Mouse (Mus musculus) MEL (cell line): ENCODE measurements around the gene Paqr9. TPM values are rescaled to one million over a fixed set of nuclear protein-coding genes. Genes with fewer than 3 reads are reported as not detected.
A peak's percentile ranks its signal among the peaks of the same experiment; 100 is the strongest.

ENCODE experiments used
- DNase-seq: peaks from one replicate; pipeline ENCODE4 v3.0.0; 2011; ENCODE audit warnings: low read depth, low spot score
- H3K27ac ChIP-seq: 2 replicates; pipeline ENCODE4 v1.5.1; 2012; ENCODE audit warnings: low read depth, mild to moderate bottlenecking, control low read depth, low read length, moderate library complexity; ENCODE audit not compliant: control insufficient read depth
- H3K27me3 ChIP-seq, 2 experiments: fragments of 150-350 bp in 1 of 2; sonication (generic) in 1 of 2; 2 replicates each; pipeline ENCODE4 v1.6.1; 2012; ENCODE audit warnings: low read length in 2 of 2, mild to moderate bottlenecking in 2 of 2, improper control_type of control experiment in 1 of 2, moderate library complexity in 1 of 2; ENCODE audit not compliant: insufficient read depth in 2 of 2, control insufficient read depth in 1 of 2
- H3K36me3 ChIP-seq, 2 experiments: 2 replicates each; pipeline ENCODE4 v1.6.1; 2012 to 2014; ENCODE audit warnings: low read length in 2 of 2, improper control_type of control experiment in 1 of 2, inconsistent platforms in 1 of 2, mild to moderate bottlenecking in 1 of 2; ENCODE audit not compliant: insufficient read depth in 2 of 2, control insufficient read depth in 1 of 2
- H3K4me1 ChIP-seq, 2 experiments: fragments of 150-350 bp in 1 of 2; sonication (generic) in 1 of 2; 2 replicates each; pipeline ENCODE4 v1.6.1; 2012; ENCODE audit warnings: low read length in 2 of 2, improper control_type of control experiment in 1 of 2, mild to moderate bottlenecking in 1 of 2; ENCODE audit not compliant: insufficient read depth in 2 of 2, control insufficient read depth in 1 of 2
- H3K4me3 ChIP-seq, 2 experiments: fragments of 150-350 bp in 1 of 2; sonication (generic) in 1 of 2; 2 replicates each; pipeline ENCODE4 v1.5.1; 2012; ENCODE audit warnings: low read depth in 2 of 2, low read length in 2 of 2, mild to moderate bottlenecking in 2 of 2, moderate library complexity in 2 of 2, control low read depth in 1 of 2, improper control_type of control experiment in 1 of 2; ENCODE audit not compliant: control insufficient read depth in 1 of 2, insufficient read depth in 1 of 2
- H3K79me2 ChIP-seq: 2 replicates; pipeline ENCODE4 v1.6.1; 2012; ENCODE audit warnings: mild to moderate bottlenecking, low read length, moderate library complexity; ENCODE audit not compliant: control insufficient read depth, poor library complexity, insufficient read depth
- H3K9ac ChIP-seq: 2 replicates; pipeline ENCODE4 v1.6.1; 2012; ENCODE audit warnings: low read depth, mild to moderate bottlenecking, control low read depth, low read length, moderate library complexity; ENCODE audit not compliant: control insufficient read depth, poor library complexity, severe bottlenecking
- H3K9me3 ChIP-seq: fragments of 150-350 bp; sonication (generic); replicated peaks from 2 replicates; pipeline ENCODE4 v1.6.1; 2012; ENCODE audit warnings: mild to moderate bottlenecking, low read length, improper control_type of control experiment, moderate library complexity; ENCODE audit not compliant: insufficient read depth
- BHLHE40 ChIP-seq: IDR thresholded peaks from 2 replicates; pipeline ENCODE4 v1.6.1; 2012; ENCODE audit warnings: low read depth, mild to moderate bottlenecking, inconsistent platforms, low read length, improper control_type of control experiment, borderline replicate concordance
- CHD1 ChIP-seq: IDR thresholded peaks from 2 replicates; pipeline ENCODE4 v1.6.1; 2012; ENCODE audit warnings: low read depth, mild to moderate bottlenecking, inconsistent platforms, low read length, improper control_type of control experiment
- CHD2 ChIP-seq: IDR thresholded peaks from 2 replicates; pipeline ENCODE4 v1.6.1; 2011; ENCODE audit warnings: low read length, improper control_type of control experiment
- CTCF ChIP-seq, 3 experiments: IDR thresholded peaks in 2 of 3; conservative IDR thresholded peaks in 1 of 3; 2 replicates each; pipeline ENCODE4 v1.5.1; 2011 to 2012; ENCODE audit warnings: low read length in 3 of 3, low read depth in 2 of 3, mild to moderate bottlenecking in 2 of 3, improper control_type of control experiment in 1 of 3, inconsistent platforms in 1 of 3, mixed read lengths in 1 of 3, moderate library complexity in 1 of 3; ENCODE audit not compliant: control insufficient read depth in 1 of 3, insufficient read depth in 1 of 3, poor library complexity in 1 of 3, severe bottlenecking in 1 of 3
- ELF1 ChIP-seq: IDR thresholded peaks from 2 replicates; pipeline ENCODE4 v1.6.1; 2014; ENCODE audit warnings: low read depth, mild to moderate bottlenecking, inconsistent platforms, low read length, improper control_type of control experiment, moderate library complexity
- EP300 ChIP-seq, 2 experiments: IDR thresholded peaks; 2 replicates each; pipeline ENCODE4 v1.6.1; 2011; ENCODE audit warnings: improper control_type of control experiment in 2 of 2, low read length in 2 of 2, low read depth in 1 of 2, mild to moderate bottlenecking in 1 of 2
- ETS1 ChIP-seq: IDR thresholded peaks from 2 replicates; pipeline ENCODE4 v1.6.1; 2012; ENCODE audit warnings: low read depth, mild to moderate bottlenecking, inconsistent platforms, low read length, improper control_type of control experiment, moderate library complexity
- GABPA ChIP-seq: IDR thresholded peaks from 2 replicates; pipeline ENCODE4 v1.6.1; 2012; ENCODE audit warnings: low read depth, mild to moderate bottlenecking, inconsistent platforms, low read length, improper control_type of control experiment, moderate library complexity
- GATA1 ChIP-seq: IDR thresholded peaks from 2 replicates; pipeline ENCODE4 v1.6.1; 2011; ENCODE audit warnings: low read depth, low read length, improper control_type of control experiment
- HCFC1 ChIP-seq: IDR thresholded peaks from 2 replicates; pipeline ENCODE4 v1.6.1; 2012; ENCODE audit warnings: low read depth, mild to moderate bottlenecking, inconsistent platforms, low read length, improper control_type of control experiment, moderate library complexity
- JUND ChIP-seq: IDR thresholded peaks from 2 replicates; pipeline ENCODE4 v1.6.1; 2011; ENCODE audit warnings: low read depth, mild to moderate bottlenecking, improper control_type of control experiment, low read length
- KAT2A ChIP-seq: conservative IDR thresholded peaks from 2 replicates; pipeline ENCODE4 v1.6.1; 2012; ENCODE audit warnings: low read depth, low read length, improper control_type of control experiment, inconsistent platforms
- MAFK ChIP-seq: IDR thresholded peaks from 2 replicates; pipeline ENCODE4 v1.6.1; 2011; ENCODE audit warnings: low read depth, mild to moderate bottlenecking, low read length, improper control_type of control experiment, borderline replicate concordance
- MAX ChIP-seq: IDR thresholded peaks from 2 replicates; pipeline ENCODE4 v1.6.1; 2011; ENCODE audit warnings: low read length, improper control_type of control experiment
- MAZ ChIP-seq: IDR thresholded peaks from 2 replicates; pipeline ENCODE4 v1.6.1; 2012; ENCODE audit warnings: low read depth, mild to moderate bottlenecking, inconsistent platforms, low read length, improper control_type of control experiment
- MEF2A ChIP-seq: IDR thresholded peaks from 2 replicates; pipeline ENCODE4 v1.6.1; 2014; ENCODE audit warnings: low read depth, mild to moderate bottlenecking, inconsistent platforms, low read length, improper control_type of control experiment; ENCODE audit not compliant: poor library complexity, insufficient replicate concordance, severe bottlenecking; ENCODE audit errors: extremely low read depth
- MXI1 ChIP-seq: IDR thresholded peaks from 2 replicates; pipeline ENCODE4 v1.6.1; 2011; ENCODE audit warnings: mild to moderate bottlenecking, low read depth, low read length, improper control_type of control experiment
- MYB ChIP-seq: IDR thresholded peaks from 2 replicates; pipeline ENCODE4 v1.6.1; 2011; ENCODE audit warnings: mild to moderate bottlenecking, low read depth, low read length, improper control_type of control experiment
- MYC ChIP-seq: IDR thresholded peaks from 2 replicates; pipeline ENCODE4 v1.6.1; 2011; ENCODE audit warnings: low read depth, mild to moderate bottlenecking, low read length, improper control_type of control experiment, moderate library complexity
- NELFE ChIP-seq: IDR thresholded peaks from 2 replicates; pipeline ENCODE4 v1.6.1; 2011; ENCODE audit warnings: low read depth, low read length, improper control_type of control experiment
- NRF1 ChIP-seq: IDR thresholded peaks from 2 replicates; pipeline ENCODE4 v1.6.1; 2014; ENCODE audit warnings: low read depth, mild to moderate bottlenecking, inconsistent platforms, low read length, improper control_type of control experiment, moderate library complexity; ENCODE audit not compliant: poor library complexity, insufficient read depth, severe bottlenecking
- POLR2A ChIP-seq, 2 experiments: IDR thresholded peaks; 2 replicates each; pipeline ENCODE4 v1.6.1; 2011 to 2012; ENCODE audit warnings: low read length in 2 of 2, mild to moderate bottlenecking in 2 of 2, control low read depth in 1 of 2, improper control_type of control experiment in 1 of 2, low read depth in 1 of 2, moderate library complexity in 1 of 2; ENCODE audit not compliant: control insufficient read depth in 1 of 2, insufficient read depth in 1 of 2, poor library complexity in 1 of 2
- POLR2AphosphoS2 ChIP-seq: IDR thresholded peaks from 2 replicates; pipeline ENCODE4 v1.6.1; 2011; ENCODE audit warnings: low read length, improper control_type of control experiment
- POLR2AphosphoS5 ChIP-seq: IDR thresholded peaks from 2 replicates; pipeline ENCODE4 v1.6.1; 2012; ENCODE audit warnings: low read depth, borderline replicate concordance, mild to moderate bottlenecking, inconsistent platforms, low read length, moderate library complexity, mixed read lengths
- RAD21 ChIP-seq: IDR thresholded peaks from 2 replicates; pipeline ENCODE4 v1.6.1; 2011; ENCODE audit warnings: mild to moderate bottlenecking, low read depth, low read length, improper control_type of control experiment
- RCOR1 ChIP-seq: IDR thresholded peaks from 2 replicates; pipeline ENCODE4 v1.6.1; 2012; ENCODE audit warnings: low read depth, mild to moderate bottlenecking, inconsistent platforms, low read length, improper control_type of control experiment
- SIN3A ChIP-seq: IDR thresholded peaks from 2 replicates; pipeline ENCODE4 v1.6.1; 2012; ENCODE audit warnings: low read length, improper control_type of control experiment, inconsistent platforms
- SMC3 ChIP-seq: IDR thresholded peaks from 2 replicates; pipeline ENCODE4 v1.6.1; 2011; ENCODE audit warnings: low read depth, low read length, improper control_type of control experiment
- TAL1 ChIP-seq: IDR thresholded peaks from 2 replicates; pipeline ENCODE4 v1.6.1; 2012; ENCODE audit warnings: mild to moderate bottlenecking, inconsistent platforms, low read length, moderate library complexity, mixed read lengths
- TBP ChIP-seq: IDR thresholded peaks from 2 replicates; pipeline ENCODE4 v1.8.0; 2011; ENCODE audit warnings: low read depth, low read length, improper control_type of control experiment
- UBTF ChIP-seq: IDR thresholded peaks from 2 replicates; pipeline ENCODE4 v1.6.1; 2012; ENCODE audit warnings: low read depth, mild to moderate bottlenecking, inconsistent platforms, low read length, improper control_type of control experiment, moderate library complexity, borderline replicate concordance; ENCODE audit not compliant: insufficient read depth
- USF1 ChIP-seq: IDR thresholded peaks from 2 replicates; pipeline ENCODE4 v1.6.1; 2014; ENCODE audit warnings: low read depth, mild to moderate bottlenecking, inconsistent platforms, low read length, improper control_type of control experiment, moderate library complexity
- ZKSCAN1 ChIP-seq: IDR thresholded peaks from 2 replicates; pipeline ENCODE4 v1.6.1; 2012; ENCODE audit warnings: low read depth, mild to moderate bottlenecking, inconsistent platforms, low read length, improper control_type of control experiment, moderate library complexity
- ZMIZ1 ChIP-seq: IDR thresholded peaks from 2 replicates; pipeline ENCODE4 v1.6.1; 2012; ENCODE audit warnings: low read depth, mild to moderate bottlenecking, inconsistent platforms, low read length, improper control_type of control experiment, moderate library complexity
- ZNF384 ChIP-seq: IDR thresholded peaks from 2 replicates; pipeline ENCODE4 v1.6.1; 2012; ENCODE audit warnings: low read depth, mild to moderate bottlenecking, inconsistent platforms, low read length, improper control_type of control experiment
- polyA plus RNA-seq, 2 experiments: library from polyadenylated mRNA; stranded (reverse) in 1 of 2; unstranded in 1 of 2; fragments of >175 nt in 1 of 2; fragments of >200 nt in 1 of 2; gene quantifications; 2 replicates each; pipeline versions ENCODE4 v1.2.1 to v1.2.4; 2012; ENCODE audit warnings: low replicate concordance in 2 of 2, low read depth in 1 of 2; ENCODE audit not compliant: insufficient read length in 2 of 2, insufficient read depth in 1 of 2, missing spikeins in 1 of 2
- total RNA-seq: library from RNA; depleted of rRNA; stranded (reverse); fragments of 300-350 nt; gene quantifications from 2 replicates; pipeline ENCODE4 v1.2.3, GENCODE M21; 2012

Paqr9 gene
- total and polyA plus RNA-seq, 3 experiments: 18.0 to 46.0 (median 24.8) TPM

GRCm38 (mm10) chr9:95555233-95555740, 4.2 kb upstream of the Paqr9 start (continued):
- no peak for TF ChIP-seq POLR2AphosphoS5
- TF ChIP-seq MEF2A: no peak

GRCm38 (mm10) chr9:95556067-95556512, 3.4 kb upstream of the Paqr9 start:
- Histone ChIP-seq H3K4me3 (peak overlapping the region; percentile 9 to 10; a peak in 3 of 4 replicates), H3K36me3 (peaks cover 0 to 61% of the 10 kb centered on the region in 2 experiments; a peak in 2 of 4 replicates), H3K4me1 (peaks cover 34 to 62% of the 10 kb centered on the region in 2 experiments), H3K9ac (peak overlapping the region; percentile 71), H3K27ac (peak overlapping the region; percentile 99), H3K9me3 (no peaks in the 10 kb centered on the region), H3K79me2 (peaks cover 24% of the 10 kb centered on the region), H3K27me3 (no peaks in the 10 kb centered on the region)
- peak; percentile 83 for DNase-seq
- TF ChIP-seq TBP (peak; percentile 76), ZKSCAN1 (no peak), POLR2AphosphoS2 (no peak), GATA1 (peak; percentile 61), SMC3 (no peak), UBTF (no peak), CHD2 (no peak), HCFC1 (0 out of 2 replicates have a peak, but pooled peaks have one; percentile 7), CTCF (IDR thresholded peaks at IDR 0.05 in 2 of 3, conservative IDR thresholded peaks at IDR 0.05 in 1 of 3; ENCODE audit: control insufficient read depth in 1 of 3, insufficient read depth in 1 of 3, low read depth in 2 of 3, low read length in 3 of 3, poor library complexity in 1 of 3, severe bottlenecking in 1 of 3) (no peak), ZNF384 (no peak), MAFK (no peak), MAX (0 out of 2 replicates have a peak, but pooled peaks have one; percentile 66), TAL1 (peak; percentile 80), RCOR1 (peak; percentile 9; the same call in 1 of the 2 replicates), BHLHE40 (peak; percentile 58; the same call in 1 of the 2 replicates), MYC (no peak), POLR2A (IDR thresholded peaks at IDR 0.05; ENCODE audit: control insufficient read depth in 1 of 2, insufficient read depth in 1 of 2, low read depth in 1 of 2, low read length in 2 of 2, poor library complexity in 1 of 2) (no peak), NELFE (no peak), EP300 (IDR thresholded peaks at IDR 0.05; ENCODE audit: low read depth in 1 of 2, low read length in 2 of 2) (peak; percentile 49 to 85), ETS1 (peak; percentile 68), RAD21 (no peak), MXI1 (peak; percentile 44; the same call in 1 of the 2 replicates), ZMIZ1 (no peak), POLR2AphosphoS5 (no peak), USF1 (peak; percentile 84), MEF2A (no peak), MAZ (no peak), NRF1 (no peak), KAT2A (no peak), ELF1 (no peak), JUND (no peak), GABPA (no peak), SIN3A (no peak; the same call in 1 of the 2 replicates), CHD1 (no peak), MYB (no peak)
